ENCODE assay signal across 7 mouse cellular contexts in genomic region chr12:59130651-59131577, GRCm38 (mm10). TPM values are rescaled to one million over a fixed set of nuclear protein-coding genes. Genes with fewer than 3 reads are reported as not detected.
DNase-seq lines count a peak whose midpoint lies in the region; ATAC-seq lines count a peak whose summit lies in the region.

No protein-coding gene starts in this region.

- peaks cover 14% of the 10 kb centered on the region for H3K4me1 ChIP-seq in intestine, embryonic 16.5 days (ENCODE audit: control insufficient read depth, insufficient read depth, low read length)
- H3K4me1 ChIP-seq in midbrain, embryonic 11.5 days (ENCODE audit: control insufficient read depth, insufficient read depth, low read length): peaks cover 16% of the 10 kb centered on the region

- no peaks in the 10 kb centered on the region for H3K36me3 ChIP-seq in intestine, embryonic 16.5 days (ENCODE audit: control insufficient read depth, insufficient read depth, low read length)
- H3K36me3 ChIP-seq in midbrain, embryonic 11.5 days (ENCODE audit: control insufficient read depth, insufficient read depth, low read length): no peaks in the 10 kb centered on the region

- H3K4me3 ChIP-seq in intestine, embryonic 16.5 days (ENCODE audit: low read length): peak overlapping the region; percentile 90
- peak overlapping the region; percentile 78 for H3K4me3 ChIP-seq in midbrain, embryonic 11.5 days (ENCODE audit: low read depth, low read length)

- peak overlapping the region; percentile 84 for H3K4me2 ChIP-seq in intestine, embryonic 16.5 days (ENCODE audit: low read depth, low read length)
- peak overlapping the region; percentile 60 for H3K4me2 ChIP-seq in midbrain, embryonic 11.5 days

- intact Hi-C loops in gastrocnemius, postnatal 36 days (cut with DNase I): loop anchor here (2.0 kb wide), 1 partner anchor 120 kb away; no protein-coding TSS in a partner anchor
- intact Hi-C loops in left cerebral cortex, postnatal 36 days (cut with DNase I): loop anchor here (2.0 to 5.0 kb wide), 3 partner anchors 64 to 119 kb away; partner anchors contain the start of genes Fbxo33, Gemin2, Pnn and Sec23a

- peak; percentile 96 to 97 for DNase-seq in adrenal gland, adult 18-20 months (ENCODE audit: low spot score in 2 of 2)
- peak; percentile 94 for DNase-seq in embryo, embryonic 11 days
- DNase-seq in gastrocnemius, postnatal 36 days: peak; percentile 86 to 97
- DNase-seq in left cerebral cortex, postnatal 36 days (ENCODE audit: low spot score in 2 of 2): peak; percentile 94 to 97
- peak; percentile 100 for DNase-seq in midbrain, embryonic 11.5 days (ENCODE audit: low spot score, missing footprints)
- DNase-seq in skeletal muscle tissue, adult 2 months (ENCODE audit: low read depth, low spot score): peak; percentile 94

- peak overlapping the region; percentile 98 for H3K27ac ChIP-seq in intestine, embryonic 16.5 days (ENCODE audit: low read length)
- H3K27ac ChIP-seq in midbrain, embryonic 11.5 days (ENCODE audit: low read depth, low read length): peak overlapping the region; percentile 91

- peak overlapping the region; percentile 94 for H3K9ac ChIP-seq in intestine, embryonic 16.5 days (ENCODE audit: low read depth, low read length)
- H3K9ac ChIP-seq in midbrain, embryonic 11.5 days (ENCODE audit: low read length): peak overlapping the region; percentile 92

- H3K9me3 ChIP-seq in intestine, embryonic 16.5 days (ENCODE audit: control insufficient read depth, low read length): no peaks in the 10 kb centered on the region
- H3K9me3 ChIP-seq in midbrain, embryonic 11.5 days (ENCODE audit: control insufficient read depth, low read length): no peaks in the 10 kb centered on the region

- under 1% methylated on average over 98 of the region's 100 CpGs for WGBS in intestine, embryonic 16.5 days
- under 1% methylated on average over 90 of the region's 100 CpGs for WGBS in midbrain, embryonic 11.5 days

- H3K27me3 ChIP-seq in intestine, embryonic 16.5 days (replicated peaks; ENCODE audit: control insufficient read depth, insufficient read depth, low read length): no peaks in the 10 kb centered on the region
- H3K27me3 ChIP-seq in midbrain, embryonic 11.5 days (ENCODE audit: control insufficient read depth, insufficient read depth, low read length): no peaks in the 10 kb centered on the region

- peak; percentile 93 for ATAC-seq in intestine, embryonic 16.5 days
- peak; percentile 97 for ATAC-seq in midbrain, embryonic 11.5 days (ENCODE audit: low FRiP score)

RNA-seq across cellular contexts. Expression of gene Mia2, which starts 35.3 kb away (rescaled TPM):
- total RNA-seq in adrenal gland, adult 18-20 months (2021): 100 to 1,000 TPM in 1 of 2 experiments, 10 to 100 TPM in 1; 85.7 to 150 TPM
- 100 to 1,000 TPM in 1 of 2 experiments, 10 to 100 TPM in 1; 83.9 to 111 TPM for total RNA-seq in gastrocnemius, postnatal 36 days (2021)
- polyA plus RNA-seq in intestine, embryonic 16.5 days (2015; fragmentation: Nextera tagmentation; extraction: Ambion mirVana): 88.2 and 96.6 TPM in 2 replicates
- 10 to 100 TPM; 41.3 to 51.0 TPM for total RNA-seq in left cerebral cortex, postnatal 36 days (2021)
- 55.4 and 63.4 TPM in 2 replicates for polyA plus RNA-seq in midbrain, embryonic 11.5 days (2014; fragmentation: Nextera tagmentation; extraction: Ambion mirVana)

Comparison
In these comparisons a context has a peak if more than half of its experiments do, and no peak if none do; other contexts are left out.
1. Peak in every context shown above with its lines: DNase-seq, ATAC-seq, H3K4me3 ChIP-seq and H3K27ac ChIP-seq.